Mouse (Mus musculus): ENCODE measurements around the gene Pa2g4. TPM values are rescaled to one million over a fixed set of nuclear protein-coding genes. Genes with fewer than 3 reads are reported as not detected.

Pa2g4 gene
- polyA plus RNA-seq, 1 experiment, result 67.5 TPM

GRCm38 (mm10) chr10:128591436-128591835 lies 25.6 kb upstream of the Pa2g4 start:
- no peak overlapping the region for H3K27ac ChIP-seq (ENCODE audit: insufficient read depth, low read length)
- no peaks in the 10 kb centered on the region for H3K4me1 ChIP-seq (ENCODE audit: control insufficient read depth, insufficient read depth, low read length)
- no peak overlapping the region for H3K4me3 ChIP-seq (ENCODE audit: insufficient read depth, low read length)
- no peak for TF ChIP-seq CTCF (IDR thresholded peaks at IDR 0.05; ENCODE audit: extremely low read depth, insufficient read depth, low read length)
- TF ChIP-seq POLR2A (IDR thresholded peaks at IDR 0.05; ENCODE audit: extremely low read depth, insufficient read depth, low read length), result no peak

- Histone ChIP-seq H3K27ac (ENCODE audit: insufficient read depth, low read length) (no peak overlapping the region), H3K4me1 (ENCODE audit: control insufficient read depth, insufficient read depth, low read length) (no peaks in the 10 kb centered on the region), H3K4me3 (ENCODE audit: insufficient read depth, low read length) (peak overlapping the region; percentile 23)
- peak; percentile 49 for TF ChIP-seq CTCF (IDR thresholded peaks at IDR 0.05; ENCODE audit: extremely low read depth, insufficient read depth, low read length)
- no peak for TF ChIP-seq POLR2A (IDR thresholded peaks at IDR 0.05; ENCODE audit: extremely low read depth, insufficient read depth, low read length)
Observed at GRCm38 (mm10) chr10:128590193-128590690, 24.5 kb upstream of the Pa2g4 start.

- peak within 1 kb of the TSS; percentile 23 for H3K4me3 ChIP-seq (ENCODE audit: insufficient read depth, low read length)
- TF ChIP-seq CTCF (IDR thresholded peaks at IDR 0.05; ENCODE audit: extremely low read depth, insufficient read depth, low read length), result no peak
- no peak for TF ChIP-seq POLR2A (IDR thresholded peaks at IDR 0.05; ENCODE audit: extremely low read depth, insufficient read depth, low read length)
- H3K27ac ChIP-seq (ENCODE audit: insufficient read depth, low read length), result no peak within 1 kb of the TSS
- H3K4me1 ChIP-seq (ENCODE audit: control insufficient read depth, insufficient read depth, low read length), result no peaks in the 10 kb centered on the region
Observed at GRCm38 (mm10) chr10:128589464-128590192, 23.8 kb upstream of the Pa2g4 start, which contains the start of gene Erbb3. Gene Erbb3, minus strand, starts transcription at chr10:128589652.

GRCm38 (mm10) chr10:128588775-128589463 lies 23.1 kb upstream of the Pa2g4 start:
- H3K4me1 ChIP-seq (ENCODE audit: control insufficient read depth, insufficient read depth, low read length), result no peaks in the 10 kb centered on the region
- peak overlapping the region; percentile 23 for H3K4me3 ChIP-seq (ENCODE audit: insufficient read depth, low read length)
- no peak overlapping the region for H3K27ac ChIP-seq (ENCODE audit: insufficient read depth, low read length)
- TF ChIP-seq CTCF (IDR thresholded peaks at IDR 0.05; ENCODE audit: extremely low read depth, insufficient read depth, low read length), result no peak
- no peak for TF ChIP-seq POLR2A (IDR thresholded peaks at IDR 0.05; ENCODE audit: extremely low read depth, insufficient read depth, low read length)

- Histone ChIP-seq H3K4me3 (ENCODE audit: insufficient read depth, low read length) (peak overlapping the region; percentile 23; the same call in 1 of the 2 replicates), H3K27ac (ENCODE audit: insufficient read depth, low read length) (no peak overlapping the region), H3K4me1 (ENCODE audit: control insufficient read depth, insufficient read depth, low read length) (no peaks in the 10 kb centered on the region)
- TF ChIP-seq POLR2A (IDR thresholded peaks at IDR 0.05; ENCODE audit: extremely low read depth, insufficient read depth, low read length) (no peak), CTCF (IDR thresholded peaks at IDR 0.05; ENCODE audit: extremely low read depth, insufficient read depth, low read length) (no peak)
Observed at GRCm38 (mm10) chr10:128588136-128588535, 22.3 kb upstream of the Pa2g4 start.

- peak overlapping the region; percentile 58; the same call in 1 of the 2 replicates for H3K27ac ChIP-seq (ENCODE audit: insufficient read depth, low read length)
- TF ChIP-seq POLR2A (IDR thresholded peaks at IDR 0.05; ENCODE audit: extremely low read depth, insufficient read depth, low read length) (no peak), CTCF (IDR thresholded peaks at IDR 0.05; ENCODE audit: extremely low read depth, insufficient read depth, low read length) (no peak)
- no peaks in the 10 kb centered on the region for H3K4me1 ChIP-seq (ENCODE audit: control insufficient read depth, insufficient read depth, low read length)
- peak overlapping the region; percentile 16; the same call in 1 of the 2 replicates for H3K4me3 ChIP-seq (ENCODE audit: insufficient read depth, low read length)
Observed at GRCm38 (mm10) chr10:128587697-128588096, 21.9 kb upstream of the Pa2g4 start.

GRCm38 (mm10) chr10:128587120-128587519 lies 21.3 kb upstream of the Pa2g4 start:
- no peak overlapping the region for H3K4me3 ChIP-seq (ENCODE audit: insufficient read depth, low read length)
- no peaks in the 10 kb centered on the region for H3K4me1 ChIP-seq (ENCODE audit: control insufficient read depth, insufficient read depth, low read length)
- TF ChIP-seq POLR2A (IDR thresholded peaks at IDR 0.05; ENCODE audit: extremely low read depth, insufficient read depth, low read length), result no peak
- TF ChIP-seq CTCF (IDR thresholded peaks at IDR 0.05; ENCODE audit: extremely low read depth, insufficient read depth, low read length), result no peak
- peak overlapping the region; percentile 80 for H3K27ac ChIP-seq (ENCODE audit: insufficient read depth, low read length)

GRCm38 (mm10) chr10:128586546-128586945 lies 20.8 kb upstream of the Pa2g4 start:
- Histone ChIP-seq H3K4me1 (ENCODE audit: control insufficient read depth, insufficient read depth, low read length) (no peaks in the 10 kb centered on the region), H3K27ac (ENCODE audit: insufficient read depth, low read length) (peak overlapping the region; percentile 85), H3K4me3 (ENCODE audit: insufficient read depth, low read length) (no peak overlapping the region)
- no peak for TF ChIP-seq POLR2A (IDR thresholded peaks at IDR 0.05; ENCODE audit: extremely low read depth, insufficient read depth, low read length)
- TF ChIP-seq CTCF (IDR thresholded peaks at IDR 0.05; ENCODE audit: extremely low read depth, insufficient read depth, low read length), result no peak

GRCm38 (mm10) chr10:128584386-128584785 lies 18.6 kb upstream of the Pa2g4 start:
- no peak overlapping the region for H3K27ac ChIP-seq (ENCODE audit: insufficient read depth, low read length)
- no peaks in the 10 kb centered on the region for H3K4me1 ChIP-seq (ENCODE audit: control insufficient read depth, insufficient read depth, low read length)
- no peak for TF ChIP-seq CTCF (IDR thresholded peaks at IDR 0.05; ENCODE audit: extremely low read depth, insufficient read depth, low read length)
- no peak for TF ChIP-seq POLR2A (IDR thresholded peaks at IDR 0.05; ENCODE audit: extremely low read depth, insufficient read depth, low read length)
- H3K4me3 ChIP-seq (ENCODE audit: insufficient read depth, low read length), result no peak overlapping the region
